Mouse (Mus musculus): ENCODE data around the gene Mcub. TPM values are rescaled to one million over a fixed set of nuclear protein-coding genes. Genes with fewer than 3 reads are reported as not detected.

Mcub gene
- total and polyA plus RNA-seq, 3 experiments: 2.9 to 3.8 (median 3.7) TPM

DNA sequence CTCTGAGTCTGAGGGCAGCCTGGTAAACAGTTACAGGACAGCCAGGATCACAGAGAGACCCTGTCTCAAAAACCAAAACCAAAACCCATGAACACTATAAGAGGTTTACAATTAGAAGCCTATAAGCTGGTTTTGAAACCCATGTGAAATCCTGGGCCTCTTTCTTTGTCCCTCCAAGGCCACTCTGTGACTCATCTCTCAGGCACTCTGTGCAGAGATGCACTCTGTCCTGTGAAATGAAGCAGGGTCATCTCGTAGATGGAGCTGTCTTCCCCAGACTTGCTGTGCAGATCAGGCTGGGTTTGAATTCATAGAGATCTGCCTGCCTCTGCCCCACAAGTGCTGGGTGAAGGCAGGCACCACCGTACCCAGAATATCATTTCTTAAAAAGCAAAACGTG, 52.6 kb downstream of the Mcub start (continued):
- no peak for TF ChIP-seq MXI1 (IDR thresholded peaks at IDR 0.05; ENCODE audit: low read depth, low read length)

DNA sequence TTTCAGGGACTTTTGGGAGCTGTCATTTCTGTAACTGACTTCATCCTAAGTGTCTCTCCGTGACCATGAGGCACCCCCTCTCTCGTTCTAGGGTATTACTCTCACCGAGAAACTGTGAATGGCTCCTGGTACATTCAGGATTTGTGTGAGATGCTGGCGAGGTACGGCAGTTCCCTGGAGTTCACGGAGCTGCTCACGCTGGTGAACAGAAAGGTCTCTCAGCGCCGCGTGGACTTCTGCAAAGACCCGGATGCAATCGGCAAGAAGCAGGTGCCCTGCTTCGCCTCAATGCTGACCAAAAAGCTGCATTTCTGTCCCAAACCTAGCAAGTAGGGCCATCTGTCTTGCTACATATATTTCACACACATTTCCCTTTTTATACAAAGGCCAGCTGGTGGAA, 56.8 kb downstream of the Mcub start:
- H3K9me3 ChIP-seq (replicated peaks; ENCODE audit: low read length): no peaks in the 10 kb centered on the region
- H3K4me1 ChIP-seq (ENCODE audit: control insufficient read depth in 1 of 2, insufficient read depth in 2 of 2): no peaks in the 10 kb centered on the region
- H3K4me2 ChIP-seq (ENCODE audit: insufficient read depth, low read depth, poor library complexity, severe bottlenecking): no peak overlapping the region
- DNase-seq (ENCODE audit: extremely low read depth): no peak
- H3K4me3 ChIP-seq (replicated peaks in 1 of 3; ENCODE audit: low read depth in 2 of 3, low read length in 2 of 3, poor library complexity in 1 of 3): no peak overlapping the region
- no peaks in the 10 kb centered on the region for H3K79me2 ChIP-seq (replicated peaks; ENCODE audit: control insufficient read depth, extremely low read depth, insufficient read depth, poor library complexity, severe bottlenecking)
- no peak overlapping the region for H3K9ac ChIP-seq (ENCODE audit: insufficient read depth, low read depth)
- in situ Hi-C loops (cut with MboI; ENCODE audit: low pct_ligation_motif_present, low pct_unique_long_range_greater_than_20kb, low sequenced_read_pairs): loop anchor here (25.0 kb wide), 1 partner anchor 774 kb away; no protein-coding TSS in a partner anchor
- no peaks in the 10 kb centered on the region for H3K27me3 ChIP-seq (replicated peaks)
- no peak overlapping the region for H3K27ac ChIP-seq (ENCODE audit: insufficient read depth, low read depth)
- no peak for TF ChIP-seq GABPA (IDR thresholded peaks at IDR 0.05; ENCODE audit: insufficient replicate concordance, low read depth, low read length)
- no peak for TF ChIP-seq HCFC1 (IDR thresholded peaks at IDR 0.05; ENCODE audit: low read depth, low read length)
- TF ChIP-seq KAT2A (IDR thresholded peaks at IDR 0.05; ENCODE audit: insufficient replicate concordance, low read length): no peak
- no peak for TF ChIP-seq ZMIZ1 (IDR thresholded peaks at IDR 0.05; ENCODE audit: low read depth, low read length)
- no peak for TF ChIP-seq MAZ (IDR thresholded peaks at IDR 0.05; ENCODE audit: low read depth, low read length)
- TF ChIP-seq ZC3H11A (IDR thresholded peaks at IDR 0.05; ENCODE audit: low read depth, low read length): no peak
- no peak for TF ChIP-seq BHLHE40 (IDR thresholded peaks at IDR 0.05; ENCODE audit: low read depth, low read length)
- TF ChIP-seq TBP (conservative IDR thresholded peaks at IDR 0.05; ENCODE audit: low read depth, low read length): no peak
- no peak for TF ChIP-seq JUN (IDR thresholded peaks at IDR 0.05; ENCODE audit: insufficient read depth, low read depth, low read length)
- TF ChIP-seq CHD1 (IDR thresholded peaks at IDR 0.05; ENCODE audit: low read depth, low read length): no peak
- dilution Hi-C loops (cut with MboI; ENCODE audit: extremely low pct_ligation_motif_present, extremely low pct_unique_long_range_greater_than_20kb, low sequenced_read_pairs): no loop called here
- H3K36me3 ChIP-seq (replicated peaks in 1 of 2; ENCODE audit: control insufficient read depth in 1 of 2, insufficient read depth in 1 of 2, low read length in 1 of 2): peaks cover 12 to 56% of the 10 kb centered on the region in 2 experiments

DNA sequence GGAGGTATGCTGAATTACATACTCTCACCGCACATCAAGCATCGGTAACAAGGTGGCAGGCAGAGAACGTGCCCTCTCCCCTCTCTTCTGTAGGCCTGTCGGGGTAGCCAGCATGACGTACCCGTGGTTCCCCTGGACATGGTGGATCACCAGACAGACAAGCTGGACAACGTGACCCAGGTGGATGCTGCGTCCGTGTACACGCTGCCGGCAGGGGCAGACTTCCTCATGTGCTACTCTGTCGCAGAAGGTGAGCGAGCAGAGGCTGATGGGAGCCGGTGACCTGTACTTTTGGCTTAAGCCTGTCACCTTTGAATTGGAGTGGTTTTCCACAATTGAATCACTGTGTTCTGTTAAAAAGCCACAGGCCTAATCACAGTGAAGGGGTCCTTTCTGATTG, 58.0 kb downstream of the Mcub start:
- no peak overlapping the region for H3K4me3 ChIP-seq (replicated peaks in 1 of 3; ENCODE audit: low read depth in 2 of 3, low read length in 2 of 3, poor library complexity in 1 of 3)
- H3K27ac ChIP-seq (ENCODE audit: insufficient read depth, low read depth): no peak overlapping the region
- no peaks in the 10 kb centered on the region for H3K4me1 ChIP-seq (ENCODE audit: control insufficient read depth in 1 of 2, insufficient read depth in 2 of 2)
- in situ Hi-C loops (cut with MboI; ENCODE audit: low pct_ligation_motif_present, low pct_unique_long_range_greater_than_20kb, low sequenced_read_pairs) (loop anchor here (25.0 kb wide), 1 partner anchor 775 kb away; no protein-coding TSS in a partner anchor), dilution Hi-C loops (cut with MboI; ENCODE audit: extremely low pct_ligation_motif_present, extremely low pct_unique_long_range_greater_than_20kb, low sequenced_read_pairs) (no loop called here)
- H3K27me3 ChIP-seq (replicated peaks): no peaks in the 10 kb centered on the region
- H3K9me3 ChIP-seq (replicated peaks; ENCODE audit: low read length): no peaks in the 10 kb centered on the region
- no peak overlapping the region for H3K4me2 ChIP-seq (ENCODE audit: insufficient read depth, low read depth, poor library complexity, severe bottlenecking)
- H3K36me3 ChIP-seq (replicated peaks in 1 of 2; ENCODE audit: control insufficient read depth in 1 of 2, insufficient read depth in 1 of 2, low read length in 1 of 2): peaks cover 12 to 61% of the 10 kb centered on the region in 2 experiments
- no peak for DNase-seq (ENCODE audit: extremely low read depth)
- no peak overlapping the region for H3K9ac ChIP-seq (ENCODE audit: insufficient read depth, low read depth)
- no peak for TF ChIP-seq ZMIZ1 (IDR thresholded peaks at IDR 0.05; ENCODE audit: low read depth, low read length)
- TF ChIP-seq MXI1 (IDR thresholded peaks at IDR 0.05; ENCODE audit: low read depth, low read length): no peak
- TF ChIP-seq NELFE (IDR thresholded peaks at IDR 0.05; ENCODE audit: low read depth, low read length): no peak
- no peak for TF ChIP-seq MEF2A (IDR thresholded peaks at IDR 0.05; ENCODE audit: borderline replicate concordance, low read depth, low read length)
- no peak for TF ChIP-seq ZC3H11A (IDR thresholded peaks at IDR 0.05; ENCODE audit: low read depth, low read length)
- no peak for TF ChIP-seq NRF1 (IDR thresholded peaks at IDR 0.05; ENCODE audit: low read depth, low read length)
- TF ChIP-seq MYC (IDR thresholded peaks at IDR 0.05; ENCODE audit: low read depth, low read length): no peak
- TF ChIP-seq USF2 (conservative IDR thresholded peaks at IDR 0.05; ENCODE audit: low read depth, low read length): no peak
- no peak for TF ChIP-seq RCOR1 (conservative IDR thresholded peaks at IDR 0.05; ENCODE audit: low read depth, low read length)
- no peak for TF ChIP-seq E2F4 (IDR thresholded peaks at IDR 0.05; ENCODE audit: insufficient replicate concordance, low read depth, low read length)
- TF ChIP-seq TCF12 (IDR thresholded peaks at IDR 0.05; ENCODE audit: low read depth, low read length): no peak
- H3K79me2 ChIP-seq (replicated peaks; ENCODE audit: control insufficient read depth, extremely low read depth, insufficient read depth, poor library complexity, severe bottlenecking): no peaks in the 10 kb centered on the region
